Mouse (Mus musculus): ENCODE measurements around the gene Gm19935.

DNA sequence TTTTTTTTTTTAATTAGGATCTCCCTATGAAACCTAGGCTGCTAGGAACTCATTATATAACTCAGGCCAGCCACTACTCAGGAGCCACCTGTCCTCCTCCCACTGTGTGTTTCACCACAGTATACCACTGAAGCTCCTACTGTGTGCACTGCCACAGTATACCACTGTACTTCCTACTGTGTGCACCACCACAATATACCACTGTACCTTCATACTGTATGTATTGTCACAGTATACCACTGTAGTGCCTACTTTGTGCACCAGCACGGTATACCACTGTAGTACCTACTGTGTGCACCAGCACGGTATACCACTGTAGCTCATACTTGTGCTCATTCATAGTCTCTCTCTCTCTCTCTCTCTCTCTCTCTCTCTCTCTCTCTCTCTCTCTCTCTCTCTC is 40.9 kb upstream of the Gm19935 start:
- TF ChIP-seq CTCF (conservative IDR thresholded peaks at IDR 0.05; ENCODE audit: low read length): no peak
- TF ChIP-seq NANOG (IDR thresholded peaks at IDR 0.05; ENCODE audit: borderline replicate concordance, low read length): no peak
